Mouse (Mus musculus): ENCODE measurements at regions not wholly inside any gene's neighbourhood (a gene's known extent, or its start where the extent isn't known, plus 50 kb on each side); places are given as distances from the start of the nearest gene placed in this dataset.

GRCm38 (mm10) chr6:103381930-103382329, 128.5 kb upstream of the Chl1 start:
- H3K27me3 ChIP-seq (ENCODE audit: insufficient read depth, low read length) = no peaks in the 10 kb centered on the region
- no peaks in the 10 kb centered on the region for H3K9me3 ChIP-seq (ENCODE audit: low read length)
- H3K4me1 ChIP-seq (ENCODE audit: insufficient read depth) = no peaks in the 10 kb centered on the region
- no peak for ATAC-seq
- no peak overlapping the region for H3K4me2 ChIP-seq (ENCODE audit: low read depth)
- no peak overlapping the region for H3K27ac ChIP-seq (ENCODE audit: low read depth, low read length)
- no peak for TF ChIP-seq CTCF (IDR thresholded peaks at IDR 0.05; ENCODE audit: low read depth)
- no peak overlapping the region for H3K9ac ChIP-seq
- no peaks in the 10 kb centered on the region for H3K36me3 ChIP-seq (ENCODE audit: insufficient read depth)
- 73% methylated on average over 2 of the region's 2 CpGs for WGBS
- DNase-seq = no peak
- H3K4me3 ChIP-seq (ENCODE audit: low read depth, low read length) = no peak overlapping the region

- Histone ChIP-seq H3K9ac (no peak overlapping the region), H3K36me3 (ENCODE audit: insufficient read depth) (no peaks in the 10 kb centered on the region), H3K4me2 (ENCODE audit: low read depth) (no peak overlapping the region), H3K27ac (ENCODE audit: low read depth, low read length) (no peak overlapping the region), H3K27me3 (ENCODE audit: insufficient read depth, low read length) (no peaks in the 10 kb centered on the region), H3K9me3 (ENCODE audit: low read length) (no peaks in the 10 kb centered on the region), H3K4me3 (ENCODE audit: low read depth, low read length) (no peak overlapping the region), H3K4me1 (ENCODE audit: insufficient read depth) (no peaks in the 10 kb centered on the region)
- no peak for ATAC-seq
- DNase-seq = no peak
- 57% methylated on average over 4 of the region's 4 CpGs for WGBS
- TF ChIP-seq CTCF (IDR thresholded peaks at IDR 0.05; ENCODE audit: low read depth) = no peak
Observed at GRCm38 (mm10) chr6:103386591-103386990, 123.8 kb upstream of the Chl1 start.

- no peaks in the 10 kb centered on the region for H3K27me3 ChIP-seq (ENCODE audit: insufficient read depth, low read length)
- H3K27ac ChIP-seq (ENCODE audit: low read depth, low read length) = no peak overlapping the region
- no peaks in the 10 kb centered on the region for H3K4me1 ChIP-seq (ENCODE audit: insufficient read depth)
- H3K4me2 ChIP-seq (ENCODE audit: low read depth) = no peak overlapping the region
- H3K9me3 ChIP-seq (ENCODE audit: low read length) = no peaks in the 10 kb centered on the region
- DNase-seq (no peak), ATAC-seq (no peak)
- H3K4me3 ChIP-seq (ENCODE audit: low read depth, low read length) = no peak overlapping the region
- H3K36me3 ChIP-seq (ENCODE audit: insufficient read depth) = no peaks in the 10 kb centered on the region
- TF ChIP-seq CTCF (IDR thresholded peaks at IDR 0.05; ENCODE audit: low read depth) = no peak
- H3K9ac ChIP-seq = no peak overlapping the region
Observed at GRCm38 (mm10) chr6:103405961-103406360, 104.4 kb upstream of the Chl1 start.

GRCm38 (mm10) chr6:103414888-103415287, 95.5 kb upstream of the Chl1 start:
- H3K4me2 ChIP-seq (ENCODE audit: low read depth) = no peak overlapping the region
- no peaks in the 10 kb centered on the region for H3K27me3 ChIP-seq (ENCODE audit: insufficient read depth, low read length)
- no peak overlapping the region for H3K27ac ChIP-seq (ENCODE audit: low read depth, low read length)
- H3K36me3 ChIP-seq (ENCODE audit: insufficient read depth) = no peaks in the 10 kb centered on the region
- 81% methylated on average over 2 of the region's 2 CpGs for WGBS
- no peaks in the 10 kb centered on the region for H3K9me3 ChIP-seq (ENCODE audit: low read length)
- no peak overlapping the region for H3K9ac ChIP-seq
- H3K4me1 ChIP-seq (ENCODE audit: insufficient read depth) = no peaks in the 10 kb centered on the region
- H3K4me3 ChIP-seq (ENCODE audit: low read depth, low read length) = no peak overlapping the region
- no peak for ATAC-seq
- no peak for DNase-seq
- TF ChIP-seq CTCF (IDR thresholded peaks at IDR 0.05; ENCODE audit: low read depth) = no peak

- H3K4me1 ChIP-seq (ENCODE audit: insufficient read depth) = no peaks in the 10 kb centered on the region
- H3K27me3 ChIP-seq (ENCODE audit: insufficient read depth, low read length) = no peaks in the 10 kb centered on the region
- H3K9me3 ChIP-seq (ENCODE audit: low read length) = no peaks in the 10 kb centered on the region
- no peak overlapping the region for H3K4me2 ChIP-seq (ENCODE audit: low read depth)
- DNase-seq (peak; percentile 39), ATAC-seq (peak; percentile 25; the same call in 1 of the 2 replicates)
- 9% methylated on average over 1 of the region's 1 CpGs for WGBS
- H3K27ac ChIP-seq (ENCODE audit: low read depth, low read length) = no peak overlapping the region
- H3K4me3 ChIP-seq (ENCODE audit: low read depth, low read length) = no peak overlapping the region
- no peak for TF ChIP-seq CTCF (IDR thresholded peaks at IDR 0.05; ENCODE audit: low read depth)
- no peaks in the 10 kb centered on the region for H3K36me3 ChIP-seq (ENCODE audit: insufficient read depth)
- H3K9ac ChIP-seq = no peak overlapping the region
Observed at GRCm38 (mm10) chr6:103421013-103421933, 89.1 kb upstream of the Chl1 start.

- DNase-seq (peak; percentile 73), ATAC-seq (peak; percentile 95)
- no peaks in the 10 kb centered on the region for H3K36me3 ChIP-seq (ENCODE audit: insufficient read depth)
- H3K27me3 ChIP-seq (ENCODE audit: insufficient read depth, low read length) = no peaks in the 10 kb centered on the region
- peak overlapping the region; percentile 14; the same call in 1 of the 2 replicates for H3K9ac ChIP-seq
- H3K27ac ChIP-seq (ENCODE audit: low read depth, low read length) = peak overlapping the region; percentile 78
- no peaks in the 10 kb centered on the region for H3K9me3 ChIP-seq (ENCODE audit: low read length)
- peaks cover 4% of the 10 kb centered on the region; the same call in 1 of the 2 replicates for H3K4me1 ChIP-seq (ENCODE audit: insufficient read depth)
- no peak overlapping the region for H3K4me3 ChIP-seq (ENCODE audit: low read depth, low read length)
- no peak for TF ChIP-seq CTCF (IDR thresholded peaks at IDR 0.05; ENCODE audit: low read depth)
- H3K4me2 ChIP-seq (ENCODE audit: low read depth) = no peak overlapping the region
- WGBS = 15% methylated on average over 5 of the region's 5 CpGs
Observed at GRCm38 (mm10) chr6:103430933-103431594, 79.3 kb upstream of the Chl1 start.

GRCm38 (mm10) chr6:103431595-103431957, 78.8 kb upstream of the Chl1 start:
- WGBS = 33% methylated on average over 5 of the region's 5 CpGs
- no peak overlapping the region for H3K9ac ChIP-seq
- no peaks in the 10 kb centered on the region for H3K27me3 ChIP-seq (ENCODE audit: insufficient read depth, low read length)
- no peak for TF ChIP-seq CTCF (IDR thresholded peaks at IDR 0.05; ENCODE audit: low read depth)
- H3K4me3 ChIP-seq (ENCODE audit: low read depth, low read length) = no peak overlapping the region
- ATAC-seq = peak; percentile 42; the same call in 1 of the 2 replicates
- H3K4me1 ChIP-seq (ENCODE audit: insufficient read depth) = peaks cover 4% of the 10 kb centered on the region; the same call in 1 of the 2 replicates
- H3K4me2 ChIP-seq (ENCODE audit: low read depth) = no peak overlapping the region
- no peaks in the 10 kb centered on the region for H3K36me3 ChIP-seq (ENCODE audit: insufficient read depth)
- no peak for DNase-seq
- no peaks in the 10 kb centered on the region for H3K9me3 ChIP-seq (ENCODE audit: low read length)
- H3K27ac ChIP-seq (ENCODE audit: low read depth, low read length) = peak overlapping the region; percentile 78; the same call in 1 of the 2 replicates
